Comparison of ENCODE assay signal across 28 mouse cellular contexts in the genomic region with DNA sequence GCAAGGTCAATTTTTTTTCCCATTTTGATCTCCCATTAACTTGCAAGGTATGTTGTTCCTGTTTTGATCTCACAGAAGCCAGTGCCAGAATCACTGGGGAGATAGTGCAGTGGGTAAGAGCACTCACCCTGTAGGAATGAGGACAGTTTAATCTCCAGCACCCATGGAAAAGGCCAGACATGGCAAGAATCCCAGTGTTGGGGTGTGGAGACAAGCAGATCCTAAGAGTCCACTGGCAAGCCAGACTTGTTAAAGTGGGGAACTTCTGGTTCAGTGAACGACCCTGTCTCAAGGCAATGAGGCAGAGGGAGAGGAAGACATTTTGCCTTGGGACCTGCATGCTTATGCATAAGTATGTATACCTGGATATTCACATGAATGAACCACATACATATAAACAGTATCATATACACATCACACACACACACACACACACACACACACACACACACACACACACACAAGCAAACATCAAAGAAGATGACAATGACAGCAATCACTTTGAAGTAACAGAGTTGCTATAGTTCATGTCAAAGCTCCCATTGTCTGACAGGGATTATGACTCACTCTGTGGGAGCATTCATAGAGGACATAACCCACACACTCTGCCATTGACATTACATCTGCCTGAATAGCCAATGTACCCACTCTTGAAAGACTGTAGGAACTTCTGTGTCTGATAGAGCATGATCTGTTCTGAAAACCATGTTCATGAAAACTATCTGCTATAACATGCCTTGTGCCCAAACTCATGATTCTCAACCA. TPM values are rescaled to one million over a fixed set of nuclear protein-coding genes. Genes with fewer than 3 reads are reported as not detected.
"Had no signal": no experiment of that assay in that cellular context is flagged by ENCODE, and none has a peak within 500 bp of the region (broad histone marks: within the 10 kb centered on the region; RNA-seq: fewer than 3 reads in every experiment).

No protein-coding gene starts in this region.

- H3K27ac ChIP-seq: kidney, postnatal 0 days; layer of hippocampus, adult 2 months; left cerebral cortex, adult 2 months; limb, embryonic 12.5 days; limb, embryonic 15.5 days; liver, embryonic 14.5 days; macrophage; midbrain, embryonic 12.5 days; midbrain, embryonic 15.5 days; neural tube, embryonic 12.5 days; neural tube, embryonic 15.5 days had no signal

- H3K9ac ChIP-seq: limb, embryonic 12.5 days; limb, embryonic 15.5 days; liver, embryonic 14.5 days; liver, postnatal 0 days; lung, embryonic 14.5 days; midbrain, embryonic 12.5 days; midbrain, embryonic 15.5 days; neural tube, embryonic 12.5 days; neural tube, embryonic 15.5 days had no signal

- H3K4me1 ChIP-seq: limb, embryonic 12.5 days; limb, embryonic 15.5 days; midbrain, embryonic 12.5 days; midbrain, embryonic 15.5 days; neural tube, embryonic 12.5 days; neural tube, embryonic 15.5 days had no signal

- H3K9me3 ChIP-seq: limb, embryonic 12.5 days; limb, embryonic 15.5 days; midbrain, embryonic 12.5 days; midbrain, embryonic 15.5 days; neural tube, embryonic 12.5 days; neural tube, embryonic 15.5 days had no signal

- H3K36me3 ChIP-seq: limb, embryonic 12.5 days; limb, embryonic 15.5 days; midbrain, embryonic 12.5 days; midbrain, embryonic 15.5 days; neural tube, embryonic 12.5 days; neural tube, embryonic 15.5 days had no signal

- DNase-seq: kidney, adult 18-20 months; kidney, adult 9 months; kidney, postnatal 25 days; layer of hippocampus, adult 9-11 months; layer of hippocampus, postnatal 36 days; left cerebral cortex, postnatal 4 days; liver, postnatal 0 days; lung, embryonic 14.5 days; right cerebral cortex, postnatal 14 days; right cerebral cortex, postnatal 4 days; thymus, postnatal 25 days had no signal

- H3K4me3 ChIP-seq: layer of hippocampus, adult 2 months; left cerebral cortex, adult 2 months; limb, embryonic 12.5 days; limb, embryonic 15.5 days; midbrain, embryonic 12.5 days; midbrain, embryonic 15.5 days; neural tube, embryonic 12.5 days; neural tube, embryonic 15.5 days had no signal

- H3K27me3 ChIP-seq: limb, embryonic 15.5 days; midbrain, embryonic 12.5 days; midbrain, embryonic 15.5 days; neural tube, embryonic 12.5 days; neural tube, embryonic 15.5 days had no signal

- H3K4me2 ChIP-seq: limb, embryonic 12.5 days; limb, embryonic 15.5 days; liver, embryonic 11.5 days; lung, embryonic 14.5 days; midbrain, embryonic 12.5 days; midbrain, embryonic 15.5 days; neural tube, embryonic 12.5 days; neural tube, embryonic 15.5 days had no signal

- ATAC-seq: liver, postnatal 0 days; lung, postnatal 0 days; midbrain, embryonic 15.5 days had no signal

RNA-seq across cellular contexts. Expression of gene S100a7a, which starts 15.1 kb away (rescaled TPM):
- polyA plus RNA-seq: limb, embryonic 12.5 days; liver, embryonic 11.5 days; liver, embryonic 14.5 days; liver, postnatal 0 days; lung, embryonic 14.5 days; macrophage; midbrain, embryonic 15.5 days; neural tube, embryonic 12.5 days; neural tube, embryonic 15.5 days; stomach, embryonic 14.5 days had no signal

RNA-seq across cellular contexts. Expression of gene S100a8, which starts 30.1 kb away (rescaled TPM):
- total RNA-seq: layer of hippocampus, adult 2 months; left cerebral cortex, postnatal 14 days had no signal
- polyA plus RNA-seq: large intestine, adult 2 months had no signal

RNA-seq across cellular contexts. Expression of gene S100a5, which starts 30.4 kb away (rescaled TPM):
- total RNA-seq: layer of hippocampus, adult 2 months; layer of hippocampus, postnatal 36 days; left cerebral cortex, adult 2 months; left cerebral cortex, postnatal 14 days; left cerebral cortex, postnatal 4 days; megakaryocyte, adult 5-6 weeks had no signal
- polyA plus RNA-seq: large intestine, adult 2 months; limb, embryonic 12.5 days; limb, embryonic 15.5 days; liver, embryonic 11.5 days; liver, embryonic 14.5 days; liver, postnatal 0 days; lung, embryonic 14.5 days; lung, postnatal 0 days; macrophage; midbrain, embryonic 12.5 days; midbrain, embryonic 15.5 days; neural tube, embryonic 12.5 days; neural tube, embryonic 15.5 days had no signal
